Mouse (Mus musculus): ENCODE results near the gene Iqgap2. TPM values are rescaled to one million over a fixed set of nuclear protein-coding genes. Genes with fewer than 3 reads are reported as not detected.

The Iqgap2 gene
- polyA plus RNA-seq, 1 experiment from 2014 or later: 9.8 TPM

DNA sequence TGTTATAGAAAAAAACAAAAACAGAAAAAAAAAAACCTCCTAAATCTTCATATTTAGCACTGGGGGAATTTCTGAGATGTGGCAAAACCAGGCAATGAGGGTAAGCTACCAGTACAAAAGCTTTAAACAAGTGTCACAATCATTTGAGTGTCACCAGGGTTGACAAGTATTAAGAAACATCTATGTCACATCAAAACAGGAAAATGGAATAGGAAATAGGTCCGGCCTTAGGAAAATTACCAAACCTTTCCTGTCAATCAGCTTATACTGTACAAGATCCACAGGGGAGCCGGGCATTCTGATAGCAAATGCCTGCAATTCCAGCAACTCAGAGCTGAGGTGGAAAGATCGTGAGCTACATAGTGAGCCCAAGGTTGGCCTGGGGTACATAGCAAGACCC is 46.8 kb downstream of the Iqgap2 start:
- Histone ChIP-seq H3K4me3 (ENCODE audit: low read depth, low read length) (no peak overlapping the region), H3K9ac (no peak overlapping the region), H3K4me1 (ENCODE audit: insufficient read depth) (no peaks in the 10 kb centered on the region), H3K27me3 (ENCODE audit: insufficient read depth, low read length) (no peaks in the 10 kb centered on the region), H3K36me3 (ENCODE audit: insufficient read depth) (no peaks in the 10 kb centered on the region), H3K27ac (ENCODE audit: low read depth) (no peak overlapping the region), H3K4me2 (no peak overlapping the region), H3K9me3 (ENCODE audit: low read depth, low read length) (no peaks in the 10 kb centered on the region)
- ATAC-seq (ENCODE audit: insufficient read depth) (no peak), DNase-seq (no peak)
- TF ChIP-seq CTCF (IDR thresholded peaks at IDR 0.05; ENCODE audit: low read depth): no peak
- 60% methylated on average over 3 of the region's 3 CpGs for WGBS

DNA sequence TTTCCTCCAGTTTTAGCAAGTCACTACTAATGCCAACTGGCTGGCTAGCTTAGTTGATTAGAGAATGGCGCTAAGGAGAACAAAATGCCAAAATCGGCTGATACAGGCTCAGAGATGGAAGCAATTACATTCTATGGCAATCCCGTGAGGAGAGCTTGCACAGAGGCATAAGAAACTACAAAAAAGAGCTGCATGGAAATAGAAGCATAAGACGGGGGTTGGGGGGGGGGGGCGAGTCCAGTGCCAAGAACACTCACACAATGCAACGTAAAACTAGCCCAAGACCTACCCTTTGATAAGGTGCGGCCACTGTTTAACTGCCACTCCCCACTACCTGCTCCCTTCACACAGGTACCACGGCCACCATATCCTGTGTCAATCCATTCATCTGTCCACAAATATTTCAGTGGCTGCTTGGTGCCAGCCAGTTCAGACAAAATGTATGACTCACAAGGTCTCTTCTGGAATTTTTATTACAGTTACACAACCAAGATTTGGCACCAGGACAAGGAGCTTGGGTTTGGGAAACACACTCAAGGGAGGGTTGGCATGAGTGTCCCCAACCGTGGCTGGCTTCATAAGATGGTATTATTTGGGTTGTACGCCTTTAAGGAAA is 48.2 kb downstream of the Iqgap2 start:
- H3K9me3 ChIP-seq (ENCODE audit: low read depth, low read length): no peaks in the 10 kb centered on the region
- H3K27ac ChIP-seq (ENCODE audit: low read depth): no peak overlapping the region
- no peak overlapping the region for H3K4me3 ChIP-seq (ENCODE audit: low read depth, low read length)
- ATAC-seq (ENCODE audit: insufficient read depth): no peak
- no peaks in the 10 kb centered on the region for H3K4me1 ChIP-seq (ENCODE audit: insufficient read depth)
- no peak overlapping the region for H3K9ac ChIP-seq
- H3K4me2 ChIP-seq: no peak overlapping the region
- whole genome bisulfite sequencing: 88% methylated on average over 10 of the region's 10 CpGs
- no peaks in the 10 kb centered on the region for H3K36me3 ChIP-seq (ENCODE audit: insufficient read depth)
- TF ChIP-seq CTCF (IDR thresholded peaks at IDR 0.05; ENCODE audit: low read depth): no peak
- no peaks in the 10 kb centered on the region for H3K27me3 ChIP-seq (ENCODE audit: insufficient read depth, low read length)
- DNase-seq: no peak

- Histone ChIP-seq H3K4me3 (ENCODE audit: low read depth, low read length) (no peak overlapping the region), H3K9me3 (ENCODE audit: low read depth, low read length) (no peaks in the 10 kb centered on the region), H3K27ac (ENCODE audit: low read depth) (no peak overlapping the region), H3K4me1 (ENCODE audit: insufficient read depth) (no peaks in the 10 kb centered on the region), H3K36me3 (ENCODE audit: insufficient read depth) (no peaks in the 10 kb centered on the region), H3K27me3 (ENCODE audit: insufficient read depth, low read length) (no peaks in the 10 kb centered on the region), H3K9ac (no peak overlapping the region), H3K4me2 (no peak overlapping the region)
- DNase-seq (no peak), ATAC-seq (ENCODE audit: insufficient read depth) (no peak)
- WGBS: 77% methylated on average over 7 of the region's 7 CpGs
- no peak for TF ChIP-seq CTCF (IDR thresholded peaks at IDR 0.05; ENCODE audit: low read depth)
Observed at GRCm38 (mm10) chr13:95842803-95843202, 48.9 kb downstream of the Iqgap2 start.

- H3K36me3 ChIP-seq (ENCODE audit: insufficient read depth): no peaks in the 10 kb centered on the region
- no peak for ATAC-seq (ENCODE audit: insufficient read depth)
- no peaks in the 10 kb centered on the region for H3K9me3 ChIP-seq (ENCODE audit: low read depth, low read length)
Observed at GRCm38 (mm10) chr13:95841946-95842345, 49.8 kb downstream of the Iqgap2 start.

GRCm38 (mm10) chr13:95836944-95837343 is 54.8 kb downstream of the Iqgap2 start:
- H3K4me3 ChIP-seq (ENCODE audit: low read depth, low read length): no peak overlapping the region
- no peak overlapping the region for H3K4me2 ChIP-seq
- 73% methylated on average over 3 of the region's 3 CpGs for WGBS
- ATAC-seq (ENCODE audit: insufficient read depth) (no peak), DNase-seq (no peak)
- no peak for TF ChIP-seq CTCF (IDR thresholded peaks at IDR 0.05; ENCODE audit: low read depth)
- no peak overlapping the region for H3K27ac ChIP-seq (ENCODE audit: low read depth)
- no peak overlapping the region for H3K9ac ChIP-seq
- no peaks in the 10 kb centered on the region for H3K27me3 ChIP-seq (ENCODE audit: insufficient read depth, low read length)
- no peaks in the 10 kb centered on the region for H3K36me3 ChIP-seq (ENCODE audit: insufficient read depth)
- no peaks in the 10 kb centered on the region for H3K9me3 ChIP-seq (ENCODE audit: low read depth, low read length)
- no peaks in the 10 kb centered on the region for H3K4me1 ChIP-seq (ENCODE audit: insufficient read depth)

More at GRCm38 (mm10) chr13:95841946-95842345, 49.8 kb downstream of the Iqgap2 start:
- no peak overlapping the region for H3K4me2 ChIP-seq
- H3K4me3 ChIP-seq (ENCODE audit: low read depth, low read length): no peak overlapping the region
- no peaks in the 10 kb centered on the region for H3K4me1 ChIP-seq (ENCODE audit: insufficient read depth)
- H3K27me3 ChIP-seq (ENCODE audit: insufficient read depth, low read length): no peaks in the 10 kb centered on the region
- H3K27ac ChIP-seq (ENCODE audit: low read depth): no peak overlapping the region
- no peak for TF ChIP-seq CTCF (IDR thresholded peaks at IDR 0.05; ENCODE audit: low read depth)
- no peak overlapping the region for H3K9ac ChIP-seq
- no peak for DNase-seq
- 77% methylated on average over 1 of the region's 1 CpGs for WGBS

DNA sequence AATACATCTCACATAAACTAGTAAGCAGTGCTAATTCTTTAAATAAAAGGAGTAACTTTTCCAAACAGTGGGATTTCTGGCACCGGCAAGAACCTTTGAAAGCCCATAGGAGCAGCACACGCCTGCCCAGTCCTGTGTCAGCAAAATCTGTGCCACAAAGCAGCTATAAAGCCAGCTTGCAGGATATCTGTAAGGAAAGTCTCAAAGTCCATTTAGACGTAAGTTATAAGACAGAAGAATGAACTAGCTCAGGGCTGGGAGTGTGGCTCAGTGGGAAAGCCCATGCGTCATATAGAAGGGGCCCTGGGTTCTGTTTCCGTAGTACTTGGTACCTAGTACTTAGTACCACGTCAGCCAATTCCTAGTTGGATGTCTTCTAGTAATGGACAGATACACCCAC is 58.2 kb downstream of the Iqgap2 start:
- no peak for ATAC-seq (ENCODE audit: insufficient read depth)
- DNase-seq: no peak
- no peak for TF ChIP-seq CTCF (IDR thresholded peaks at IDR 0.05; ENCODE audit: low read depth)
- Histone ChIP-seq H3K4me3 (ENCODE audit: low read depth, low read length) (no peak overlapping the region), H3K4me1 (ENCODE audit: insufficient read depth) (no peaks in the 10 kb centered on the region), H3K9ac (no peak overlapping the region), H3K27ac (ENCODE audit: low read depth) (no peak overlapping the region), H3K36me3 (ENCODE audit: insufficient read depth) (no peaks in the 10 kb centered on the region), H3K9me3 (ENCODE audit: low read depth, low read length) (no peaks in the 10 kb centered on the region), H3K4me2 (no peak overlapping the region), H3K27me3 (ENCODE audit: insufficient read depth, low read length) (no peaks in the 10 kb centered on the region)
- WGBS: 89% methylated on average over 6 of the region's 6 CpGs

GRCm38 (mm10) chr13:95832712-95833111 is 59.0 kb downstream of the Iqgap2 start:
- H3K27ac ChIP-seq (ENCODE audit: low read depth): no peak overlapping the region
- no peaks in the 10 kb centered on the region for H3K9me3 ChIP-seq (ENCODE audit: low read depth, low read length)
- WGBS: 54% methylated on average over 3 of the region's 3 CpGs
- no peak for DNase-seq
- H3K4me3 ChIP-seq (ENCODE audit: low read depth, low read length): no peak overlapping the region
- ATAC-seq (ENCODE audit: insufficient read depth): no peak
- no peaks in the 10 kb centered on the region for H3K4me1 ChIP-seq (ENCODE audit: insufficient read depth)
- no peak overlapping the region for H3K9ac ChIP-seq
- no peaks in the 10 kb centered on the region for H3K36me3 ChIP-seq (ENCODE audit: insufficient read depth)
- no peak for TF ChIP-seq CTCF (IDR thresholded peaks at IDR 0.05; ENCODE audit: low read depth)
- no peak overlapping the region for H3K4me2 ChIP-seq
- no peaks in the 10 kb centered on the region for H3K27me3 ChIP-seq (ENCODE audit: insufficient read depth, low read length)

DNA sequence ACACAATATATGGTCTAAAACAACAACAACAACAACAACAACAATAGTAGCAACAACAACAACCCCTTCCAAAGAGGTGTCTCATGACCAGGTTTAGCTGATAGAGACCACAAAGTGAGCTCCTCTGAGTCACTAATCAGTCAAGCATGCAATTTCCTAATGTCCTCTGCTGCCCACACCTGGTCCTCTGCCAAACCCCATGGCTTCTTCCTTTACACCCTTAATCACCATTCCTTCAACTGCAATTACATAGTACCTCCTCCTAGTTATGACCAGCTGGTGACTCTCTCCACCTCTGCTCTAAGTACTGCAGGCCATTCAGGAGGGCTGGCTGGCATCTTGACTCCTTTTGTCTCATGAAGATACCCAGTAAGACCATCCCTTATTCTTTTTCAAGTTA is 60.0 kb downstream of the Iqgap2 start:
- Histone ChIP-seq H3K4me1 (ENCODE audit: insufficient read depth) (no peaks in the 10 kb centered on the region), H3K4me3 (ENCODE audit: low read depth, low read length) (no peak overlapping the region), H3K27ac (ENCODE audit: low read depth) (no peak overlapping the region), H3K4me2 (no peak overlapping the region), H3K27me3 (ENCODE audit: insufficient read depth, low read length) (no peaks in the 10 kb centered on the region), H3K9ac (no peak overlapping the region), H3K36me3 (ENCODE audit: insufficient read depth) (no peaks in the 10 kb centered on the region), H3K9me3 (ENCODE audit: low read depth, low read length) (no peaks in the 10 kb centered on the region)
- TF ChIP-seq CTCF (IDR thresholded peaks at IDR 0.05; ENCODE audit: low read depth): no peak
- DNase-seq (no peak), ATAC-seq (ENCODE audit: insufficient read depth) (no peak)

All from lung, embryonic 14.5 days (tissue).